Mouse (Mus musculus) cerebellum, postnatal 25 days (tissue): Measurements from ENCODE around the gene Tuba1b.
A peak's percentile ranks its signal among the peaks of the same experiment; 100 is the strongest.

Source experiments
- DNase-seq, 2 experiments: peaks; one replicate each; pipeline ENCODE4 v3.0.0; 2021; ENCODE audit warnings: mixed read lengths in 2 of 2

Gene Tuba1b

DNA sequence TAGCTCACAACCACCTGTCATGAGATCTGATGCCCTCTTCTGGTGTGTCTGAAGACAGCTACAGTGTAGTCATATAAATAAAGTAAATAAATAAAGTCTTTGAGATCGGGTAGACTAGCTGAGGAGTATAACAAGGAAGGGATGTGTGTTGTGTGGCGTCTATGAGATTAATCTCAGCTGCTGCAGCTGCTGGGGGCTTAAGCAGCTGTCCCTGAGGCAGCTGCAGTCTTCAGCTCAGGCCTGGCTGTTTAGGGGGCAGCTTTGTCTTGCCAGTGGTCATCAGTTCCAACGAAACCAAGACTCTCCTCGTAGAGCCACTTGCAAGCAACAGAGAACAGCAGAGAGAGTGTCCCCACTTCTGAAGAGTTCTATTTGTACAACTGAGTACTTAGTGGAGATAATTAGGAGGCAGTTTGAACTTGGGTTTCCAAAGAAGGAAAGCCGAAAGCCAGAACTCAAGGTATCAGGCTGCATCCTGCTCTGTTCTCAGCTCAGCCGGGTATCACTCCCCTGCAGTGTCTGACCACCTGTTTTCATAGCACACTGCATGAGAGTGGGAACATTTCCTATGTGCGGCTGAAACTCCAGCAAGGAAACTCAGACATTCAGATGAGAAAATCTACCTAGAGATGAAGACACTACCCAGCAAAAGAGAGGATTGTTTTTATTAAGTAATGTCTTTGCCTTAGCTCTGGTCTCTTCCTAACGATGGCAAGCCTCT lies 47.5 kb downstream of the Tuba1b start:
- DNase-seq = peak in 1 of 2 experiments; percentile 48

DNA sequence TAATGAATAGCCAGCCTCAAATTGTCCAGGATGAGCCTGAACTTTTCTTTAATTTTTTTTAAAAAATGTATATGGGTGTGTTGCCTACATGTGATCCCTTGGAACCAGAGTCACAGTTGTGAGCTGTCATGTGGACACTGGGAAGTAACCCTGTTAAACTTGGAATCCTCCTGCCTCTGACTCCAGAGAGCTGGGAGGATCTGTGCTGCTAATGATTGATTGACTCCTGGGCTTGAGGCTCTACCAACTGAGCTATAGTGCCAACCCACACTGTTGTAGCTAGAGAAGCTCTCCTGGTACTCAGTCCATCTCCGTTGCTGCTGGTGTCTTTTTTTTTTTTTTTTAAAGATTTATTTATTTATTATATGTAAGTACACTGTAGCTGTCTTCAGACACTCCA lies 50.3 kb downstream of the Tuba1b start:
- DNase-seq = no peak

DNA sequence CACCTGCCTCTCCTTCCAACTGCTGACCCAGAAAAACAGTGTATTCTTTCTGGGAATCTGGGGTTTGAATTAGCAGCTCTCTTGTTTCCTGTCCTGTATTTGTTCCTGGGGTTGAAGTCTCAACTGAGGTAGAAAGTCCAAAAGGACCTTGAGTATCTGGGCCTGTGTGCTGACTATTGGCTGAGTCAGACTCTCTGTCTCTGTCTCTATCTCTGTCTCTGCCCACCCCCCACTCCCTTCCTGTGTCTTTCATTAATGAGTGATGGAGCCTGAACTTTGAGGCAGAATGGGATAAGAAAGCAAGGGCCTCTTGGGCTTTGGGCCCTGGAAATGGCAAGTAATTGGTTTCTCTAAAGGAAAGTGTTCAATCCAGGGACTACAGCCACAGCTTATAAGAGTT lies 50.7 kb downstream of the Tuba1b start:
- DNase-seq = no peak

DNA sequence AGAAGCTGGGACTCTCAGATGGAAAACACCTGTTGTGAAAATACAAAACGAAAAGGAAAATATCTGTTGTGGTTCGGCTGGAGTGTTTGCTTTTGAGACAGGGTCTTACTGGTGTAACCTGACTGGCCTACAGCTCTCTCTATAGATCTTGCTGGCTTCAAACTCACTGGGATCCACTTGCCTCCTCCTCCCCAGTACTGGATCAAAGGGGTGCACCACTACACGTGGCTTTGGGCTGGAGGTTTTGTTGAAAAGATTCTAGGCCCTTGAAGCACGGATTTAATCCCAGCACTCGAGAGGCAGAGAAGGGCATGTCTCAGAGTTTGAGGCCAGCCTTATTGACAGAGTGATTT lies 52.7 kb downstream of the Tuba1b start:
- no peak for DNase-seq
